Mouse (Mus musculus): ENCODE measurements around the gene Il12rb2. TPM values are rescaled to one million over a fixed set of nuclear protein-coding genes. Genes with fewer than 3 reads are reported as not detected.

Il12rb2 gene
- polyA plus RNA-seq, 1 experiment = 0.20 TPM

DNA sequence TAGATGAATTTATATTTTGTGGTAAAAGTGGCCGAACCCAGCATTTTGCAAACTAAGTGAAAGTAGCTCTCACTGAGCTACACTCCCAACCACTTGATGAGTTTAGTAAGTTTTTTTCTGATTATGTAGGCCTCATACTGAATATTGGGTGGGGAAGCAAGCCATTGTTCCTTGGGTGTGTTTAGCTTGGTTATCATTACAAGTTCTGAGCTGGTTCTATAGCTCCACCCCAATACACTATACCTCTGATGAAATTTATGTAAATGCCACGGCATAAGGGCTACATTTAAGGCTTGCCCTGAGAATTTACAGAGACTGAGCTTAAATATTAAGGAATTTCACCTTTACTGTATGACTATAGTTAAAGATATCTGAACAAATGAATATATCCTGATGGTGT lies 106.5 kb downstream of the Il12rb2 start:
- TF ChIP-seq CTCF (conservative IDR thresholded peaks at IDR 0.05; ENCODE audit: insufficient read depth, insufficient read length, low read depth, low read length) (no peak), POLR2A (IDR thresholded peaks at IDR 0.05; ENCODE audit: low read depth, low read length) (no peak)
- Histone ChIP-seq H3K27me3 (replicated peaks; ENCODE audit: control insufficient read depth, insufficient read depth, low read length) (no peaks in the 10 kb centered on the region), H3K4me1 (ENCODE audit: control insufficient read depth, insufficient read depth, low read length) (0 out of 2 replicates have a peak, but pooled peaks cover 2% of the 10 kb centered on the region), H3K36me3 (ENCODE audit: control insufficient read depth, insufficient read depth, low read length) (peaks cover 5% of the 10 kb centered on the region), H3K27ac (ENCODE audit: insufficient read depth, low read depth, low read length) (no peak overlapping the region), H3K4me3 (ENCODE audit: insufficient read depth, low read depth, low read length) (no peak overlapping the region)
- 11% methylated on average over 2 of the region's 2 CpGs for WGBS
- no peak for DNase-seq

DNA sequence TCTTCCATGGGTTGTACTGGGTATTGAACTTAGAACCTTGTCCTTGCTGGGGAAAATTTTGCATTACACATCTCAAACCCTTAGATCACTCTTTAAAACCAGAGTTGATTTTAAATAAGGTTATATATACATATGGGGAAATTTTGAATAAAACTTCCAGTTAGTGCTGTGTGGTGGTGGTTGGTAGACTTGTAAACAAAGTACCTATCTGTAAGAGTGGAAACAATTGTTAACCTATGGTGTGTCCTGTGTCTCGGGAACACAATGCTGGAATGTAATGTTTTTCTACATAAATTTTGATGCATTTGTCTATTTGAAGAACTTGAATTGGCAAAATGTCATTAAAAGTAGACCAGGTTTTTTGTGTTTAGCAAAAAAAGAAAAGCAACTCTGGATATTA lies 107.0 kb downstream of the Il12rb2 start:
- Histone ChIP-seq H3K27me3 (replicated peaks; ENCODE audit: control insufficient read depth, insufficient read depth, low read length) (no peaks in the 10 kb centered on the region), H3K4me1 (ENCODE audit: control insufficient read depth, insufficient read depth, low read length) (0 out of 2 replicates have a peak, but pooled peaks cover 2% of the 10 kb centered on the region), H3K36me3 (ENCODE audit: control insufficient read depth, insufficient read depth, low read length) (peaks cover 5% of the 10 kb centered on the region), H3K4me3 (ENCODE audit: insufficient read depth, low read depth, low read length) (no peak overlapping the region), H3K27ac (ENCODE audit: insufficient read depth, low read depth, low read length) (no peak overlapping the region)
- no peak for TF ChIP-seq CTCF (conservative IDR thresholded peaks at IDR 0.05; ENCODE audit: insufficient read depth, insufficient read length, low read depth, low read length)
- DNase-seq = no peak
- WGBS = 16% methylated on average over 1 of the region's 1 CpGs

DNA sequence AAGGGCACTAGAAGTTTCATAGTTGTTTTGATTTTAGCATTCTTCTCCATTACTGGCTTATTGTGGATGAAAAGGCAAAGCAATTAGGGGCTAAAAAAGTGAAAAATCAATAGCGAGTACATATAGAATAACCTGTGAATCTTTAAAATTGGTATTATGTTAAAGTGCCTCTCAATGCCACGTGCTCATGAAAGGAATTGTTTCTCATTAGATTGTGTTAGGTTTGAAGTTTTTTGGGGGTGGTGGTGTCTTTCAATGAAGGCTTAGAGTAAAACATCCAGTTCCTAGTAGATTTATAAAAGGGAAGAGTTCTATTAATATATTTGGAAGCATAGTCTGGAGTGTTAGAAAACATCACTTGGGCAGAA lies 107.8 kb downstream of the Il12rb2 start:
- H3K27ac ChIP-seq (ENCODE audit: insufficient read depth, low read depth, low read length) = no peak overlapping the region
- peaks cover 5% of the 10 kb centered on the region for H3K36me3 ChIP-seq (ENCODE audit: control insufficient read depth, insufficient read depth, low read length)
- 2% methylated on average over 2 of the region's 2 CpGs for WGBS
- TF ChIP-seq CTCF (conservative IDR thresholded peaks at IDR 0.05; ENCODE audit: insufficient read depth, insufficient read length, low read depth, low read length) (no peak), POLR2A (IDR thresholded peaks at IDR 0.05; ENCODE audit: low read depth, low read length) (no peak)
- H3K27me3 ChIP-seq (replicated peaks; ENCODE audit: control insufficient read depth, insufficient read depth, low read length) = no peaks in the 10 kb centered on the region
- H3K4me1 ChIP-seq (ENCODE audit: control insufficient read depth, insufficient read depth, low read length) = 0 out of 2 replicates have a peak, but pooled peaks cover 2% of the 10 kb centered on the region
- DNase-seq = no peak
- H3K4me3 ChIP-seq (ENCODE audit: insufficient read depth, low read depth, low read length) = peak overlapping the region; percentile 66

DNA sequence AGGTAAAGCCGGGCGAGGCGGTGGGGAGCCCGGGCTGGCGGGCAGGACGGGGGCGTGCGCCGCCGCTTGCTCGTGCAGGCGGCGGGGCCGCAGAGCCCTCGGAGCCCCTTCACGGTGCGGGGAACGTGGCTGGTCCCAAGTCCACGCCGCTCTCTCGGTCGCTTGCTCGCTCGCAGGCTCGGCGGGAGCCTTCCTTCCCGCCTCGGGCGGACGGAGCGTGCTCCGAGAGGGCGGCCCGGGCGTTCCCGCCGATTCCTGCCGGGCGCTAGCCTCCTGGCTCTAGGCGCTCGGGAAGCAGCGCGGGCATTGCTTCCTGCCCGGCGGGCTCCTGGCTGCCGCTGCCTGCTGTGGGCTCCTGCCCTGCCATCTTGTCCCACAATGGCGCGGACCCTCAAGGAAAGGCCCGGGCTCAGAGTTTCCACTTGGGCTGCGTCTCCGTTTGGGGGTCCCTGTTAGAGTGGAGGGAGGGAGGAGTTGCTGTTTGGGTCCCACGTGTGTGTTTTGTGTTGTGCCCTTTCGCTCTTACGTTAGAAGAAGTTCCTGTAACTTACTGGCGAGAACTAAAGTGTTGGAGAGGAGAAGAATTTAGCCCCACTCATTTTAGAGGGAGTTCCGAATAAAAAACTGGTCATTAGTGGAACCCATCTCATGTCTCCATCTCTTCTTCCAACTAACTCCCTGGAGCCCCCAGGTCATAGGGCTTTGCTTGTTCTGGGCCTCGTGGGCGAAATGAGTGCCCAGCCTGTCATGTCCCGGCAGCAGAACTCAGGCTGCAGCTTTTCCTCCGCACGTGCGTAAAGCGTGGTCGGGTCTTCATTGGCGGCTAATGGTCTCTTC lies 108.4 kb downstream of the Il12rb2 start:
- 0 out of 2 replicates have a peak, but pooled peaks cover 2% of the 10 kb centered on the region for H3K4me1 ChIP-seq (ENCODE audit: control insufficient read depth, insufficient read depth, low read length)
- no peaks in the 10 kb centered on the region for H3K27me3 ChIP-seq (replicated peaks; ENCODE audit: control insufficient read depth, insufficient read depth, low read length)
- peak overlapping the region; percentile 54 for H3K27ac ChIP-seq (ENCODE audit: insufficient read depth, low read depth, low read length)
- peak; percentile 38 for DNase-seq
- H3K36me3 ChIP-seq (ENCODE audit: control insufficient read depth, insufficient read depth, low read length) = peaks cover 2% of the 10 kb centered on the region; the same call in 1 of the 2 replicates
- TF ChIP-seq CTCF (conservative IDR thresholded peaks at IDR 0.05; ENCODE audit: insufficient read depth, insufficient read length, low read depth, low read length) (no peak), POLR2A (IDR thresholded peaks at IDR 0.05; ENCODE audit: low read depth, low read length) (no peak)
- WGBS = under 1% methylated on average over 65 of the region's 65 CpGs
- H3K4me3 ChIP-seq (ENCODE audit: insufficient read depth, low read depth, low read length) = peak overlapping the region; percentile 66

DNA sequence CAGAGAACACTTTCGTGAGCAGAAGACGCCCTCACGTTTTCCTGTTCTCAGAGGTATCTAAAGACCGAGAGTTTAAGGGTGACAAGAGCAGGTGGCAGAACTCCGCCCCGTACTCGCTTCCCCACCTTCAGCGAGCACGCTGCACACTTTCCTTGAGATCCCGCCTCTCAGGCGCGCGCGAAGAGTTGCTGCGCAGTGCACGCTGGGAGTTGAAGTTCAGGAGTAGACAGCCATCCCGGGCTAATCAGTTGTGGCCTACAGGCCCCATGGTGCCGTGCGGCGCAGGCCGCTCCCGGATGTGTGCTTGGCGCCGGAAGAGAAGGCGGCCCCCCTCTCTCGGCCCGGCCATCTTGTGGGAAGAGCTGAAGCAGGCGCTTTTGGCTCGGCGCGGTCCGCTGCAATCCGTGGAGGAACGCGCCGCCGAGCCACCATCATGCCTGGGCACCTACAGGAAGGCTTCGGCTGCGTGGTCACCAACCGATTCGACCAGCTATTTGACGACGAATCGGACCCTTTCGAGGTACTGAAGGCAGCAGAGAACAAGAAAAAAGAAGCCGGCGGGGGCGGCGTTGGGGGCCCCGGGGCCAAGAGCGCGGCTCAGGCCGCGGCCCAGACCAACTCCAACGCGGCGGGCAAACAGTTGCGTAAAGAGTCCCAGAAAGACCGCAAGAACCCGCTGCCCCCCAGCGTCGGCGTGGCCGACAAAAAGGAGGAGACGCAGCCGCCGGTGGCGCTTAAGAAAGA lies 109.2 kb downstream of the Il12rb2 start:
- DNase-seq = peak; percentile 99
- Histone ChIP-seq H3K36me3 (ENCODE audit: control insufficient read depth, insufficient read depth, low read length) (peaks cover 2% of the 10 kb centered on the region; the same call in 1 of the 2 replicates), H3K4me3 (ENCODE audit: insufficient read depth, low read depth, low read length) (peak overlapping the region; percentile 66), H3K4me1 (ENCODE audit: control insufficient read depth, insufficient read depth, low read length) (0 out of 2 replicates have a peak, but pooled peaks cover 2% of the 10 kb centered on the region), H3K27ac (ENCODE audit: insufficient read depth, low read depth, low read length) (peak overlapping the region; percentile 94), H3K27me3 (replicated peaks; ENCODE audit: control insufficient read depth, insufficient read depth, low read length) (no peaks in the 10 kb centered on the region)
- under 1% methylated on average over 68 of the region's 68 CpGs for WGBS
- TF ChIP-seq POLR2A (IDR thresholded peaks at IDR 0.05; ENCODE audit: low read depth, low read length) (peak; percentile 68), CTCF (conservative IDR thresholded peaks at IDR 0.05; ENCODE audit: insufficient read depth, insufficient read length, low read depth, low read length) (no peak)

DNA sequence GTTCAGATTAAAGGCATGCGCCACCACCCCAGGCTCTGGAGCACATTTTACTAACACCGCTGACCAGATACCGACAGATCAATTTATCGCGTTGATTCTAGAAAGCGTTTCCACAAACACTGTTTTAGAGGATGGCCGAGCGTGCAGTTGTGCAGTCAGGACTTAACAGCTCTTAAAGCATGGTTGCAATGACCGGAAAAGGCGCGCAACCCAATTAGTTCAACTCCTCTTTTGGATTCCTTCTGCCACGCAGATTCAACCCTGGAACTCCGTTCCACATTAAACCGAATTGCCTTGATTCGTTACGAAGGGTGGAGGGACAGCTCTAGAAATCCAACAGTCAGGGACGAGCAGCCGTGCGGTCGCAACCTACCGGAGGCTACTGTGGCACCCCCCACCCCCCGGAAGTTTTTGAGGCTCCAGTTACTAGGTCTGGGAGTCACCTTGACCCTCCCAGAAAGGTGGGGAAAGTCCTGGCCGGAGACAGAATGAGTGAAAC lies 109.8 kb downstream of the Il12rb2 start:
- under 1% methylated on average over 23 of the region's 23 CpGs for WGBS
- TF ChIP-seq POLR2A (IDR thresholded peaks at IDR 0.05; ENCODE audit: low read depth, low read length) (no peak), CTCF (conservative IDR thresholded peaks at IDR 0.05; ENCODE audit: insufficient read depth, insufficient read length, low read depth, low read length) (no peak)
- DNase-seq = no peak
- Histone ChIP-seq H3K27ac (ENCODE audit: insufficient read depth, low read depth, low read length) (peak overlapping the region; percentile 94), H3K4me3 (ENCODE audit: insufficient read depth, low read depth, low read length) (peak overlapping the region; percentile 62), H3K36me3 (ENCODE audit: control insufficient read depth, insufficient read depth, low read length) (no peaks in the 10 kb centered on the region), H3K27me3 (replicated peaks; ENCODE audit: control insufficient read depth, insufficient read depth, low read length) (no peaks in the 10 kb centered on the region), H3K4me1 (ENCODE audit: control insufficient read depth, insufficient read depth, low read length) (0 out of 2 replicates have a peak, but pooled peaks cover 2% of the 10 kb centered on the region)

DNA sequence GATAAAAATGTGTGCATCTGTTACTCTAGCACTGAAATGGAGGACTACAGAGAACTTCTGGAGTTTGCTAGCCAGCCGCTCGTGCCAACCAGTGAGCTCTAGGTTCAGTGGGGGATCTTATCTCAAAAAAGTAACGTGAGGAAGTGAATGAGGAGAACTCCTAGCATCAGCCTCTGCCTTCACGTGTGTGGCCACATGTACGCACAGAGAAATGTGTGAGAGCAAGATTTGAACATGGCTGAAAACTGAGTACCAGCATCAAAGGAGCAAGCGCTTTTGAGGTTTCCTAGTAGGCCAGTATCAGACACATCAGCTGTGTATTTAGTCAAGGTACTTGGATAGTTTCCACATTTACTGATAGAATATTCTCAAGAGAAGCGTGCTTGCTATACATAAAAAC lies 111.1 kb downstream of the Il12rb2 start:
- Histone ChIP-seq H3K27me3 (replicated peaks; ENCODE audit: control insufficient read depth, insufficient read depth, low read length) (no peaks in the 10 kb centered on the region), H3K36me3 (ENCODE audit: control insufficient read depth, insufficient read depth, low read length) (no peaks in the 10 kb centered on the region), H3K27ac (ENCODE audit: insufficient read depth, low read depth, low read length) (no peak overlapping the region), H3K4me1 (ENCODE audit: control insufficient read depth, insufficient read depth, low read length) (0 out of 2 replicates have a peak, but pooled peaks cover under 1% of the 10 kb centered on the region), H3K4me3 (ENCODE audit: insufficient read depth, low read depth, low read length) (no peak overlapping the region)
- WGBS = 94% methylated on average over 7 of the region's 7 CpGs
- TF ChIP-seq POLR2A (IDR thresholded peaks at IDR 0.05; ENCODE audit: low read depth, low read length) = no peak
- no peak for DNase-seq
